Mouse (Mus musculus): Measurements from ENCODE around the gene AW011738. TPM values are rescaled to one million over a fixed set of nuclear protein-coding genes. Genes with fewer than 3 reads are reported as not detected.

The AW011738 gene
- total RNA-seq, 2 experiments from 2014 or later, result 4.4 to 6.3 TPM

DNA sequence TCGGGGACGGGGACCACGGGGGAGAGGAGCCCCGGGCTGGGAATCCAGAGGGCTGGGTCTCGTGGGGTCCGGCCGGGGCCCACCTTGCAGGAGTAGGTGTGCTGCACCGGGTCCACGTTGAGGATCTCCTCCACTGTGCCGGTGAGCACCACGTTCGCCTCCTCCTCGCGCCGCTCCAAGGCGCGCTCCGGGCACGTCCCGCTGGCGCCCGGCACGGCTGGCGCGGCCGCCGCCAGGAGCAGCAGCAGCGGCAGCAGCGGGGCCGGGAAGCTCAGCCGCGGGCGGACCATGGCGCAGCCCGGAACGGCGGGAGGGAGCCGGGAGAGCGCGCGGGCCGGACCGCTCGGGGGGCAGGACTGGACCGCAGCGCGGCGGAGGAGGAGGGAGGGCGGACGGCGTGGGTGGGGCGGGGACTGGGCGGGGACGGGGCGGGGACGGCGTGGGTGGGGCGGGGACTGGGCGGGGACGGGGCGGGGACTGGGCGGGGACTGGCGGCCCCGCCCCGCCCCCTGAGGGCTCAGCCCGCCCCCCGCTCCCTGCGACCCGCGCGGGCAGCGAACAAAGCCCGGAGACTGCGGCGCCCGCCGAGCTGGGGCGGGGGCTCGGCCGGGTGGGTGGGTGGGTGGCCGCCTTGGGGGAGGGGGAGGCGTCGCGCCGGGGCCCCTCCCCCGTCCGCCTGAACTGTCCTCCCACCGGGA, 5.8 kb upstream of the AW011738 start, which contains the start of gene Agrn:
Gene Agrn (minus strand): TSS at position 358 of the 698 bp plus-strand sequence.
- intact Hi-C loops (cut with DNase I), result no loop called here
- DNase-seq (ENCODE audit: low spot score in 2 of 2), result peak in 1 of 2 experiments; percentile 59

DNA sequence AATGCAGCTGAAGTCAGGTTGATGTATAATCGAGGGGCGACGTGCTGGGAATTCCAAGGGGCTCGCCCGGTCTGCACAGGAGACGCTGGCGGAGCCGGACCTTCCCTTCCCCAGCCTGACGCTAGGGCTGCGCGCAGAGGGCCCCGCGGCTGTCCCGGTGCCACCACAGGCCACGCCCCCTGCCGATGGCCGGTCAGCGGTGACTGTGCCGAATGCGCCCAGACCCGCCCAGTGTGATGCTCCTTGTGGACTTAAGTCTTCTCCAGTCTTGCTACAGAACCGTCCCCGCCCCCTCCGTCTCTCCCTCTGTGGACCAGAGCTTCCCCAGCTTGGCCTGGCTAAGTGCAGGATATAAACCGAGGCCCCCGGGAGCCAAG, 5.3 kb upstream of the AW011738 start:
- intact Hi-C loops (cut with DNase I), result no loop called here
- peak; percentile 67 to 73 for DNase-seq (ENCODE audit: low spot score in 2 of 2)

- no peak for DNase-seq (ENCODE audit: low spot score in 2 of 2)
- intact Hi-C loops (cut with DNase I), result no loop called here
Observed at GRCm38 (mm10) chr4:156200623-156201475, 2.3 kb upstream of the AW011738 start, which contains the start of gene Isg15. Gene Isg15 (minus strand): TSS chr4:156200818.

DNA sequence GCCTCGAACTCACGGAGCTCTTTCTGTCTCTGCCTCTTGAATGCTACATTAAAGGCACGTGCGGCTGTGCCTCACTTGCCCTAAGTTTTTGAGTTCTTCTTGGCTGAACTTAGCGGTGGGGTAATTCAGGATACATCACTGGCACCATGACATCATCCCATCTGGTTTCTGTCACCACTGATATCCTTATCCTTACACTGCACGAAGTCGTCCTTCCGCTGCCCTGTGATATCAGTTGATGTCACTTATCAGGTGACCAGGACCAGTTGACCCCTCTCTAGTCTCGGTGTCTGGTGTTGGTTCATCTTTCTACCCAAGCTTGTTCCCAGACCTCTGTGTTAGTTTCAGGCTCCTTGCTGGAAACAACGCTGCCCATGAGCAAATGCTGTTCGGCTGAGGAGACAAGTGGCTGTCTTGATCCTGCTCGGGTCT, 626 bp upstream of the AW011738 start:
- DNase-seq (ENCODE audit: low spot score in 2 of 2), result no peak
- intact Hi-C loops (cut with DNase I), result no loop called here

DNA sequence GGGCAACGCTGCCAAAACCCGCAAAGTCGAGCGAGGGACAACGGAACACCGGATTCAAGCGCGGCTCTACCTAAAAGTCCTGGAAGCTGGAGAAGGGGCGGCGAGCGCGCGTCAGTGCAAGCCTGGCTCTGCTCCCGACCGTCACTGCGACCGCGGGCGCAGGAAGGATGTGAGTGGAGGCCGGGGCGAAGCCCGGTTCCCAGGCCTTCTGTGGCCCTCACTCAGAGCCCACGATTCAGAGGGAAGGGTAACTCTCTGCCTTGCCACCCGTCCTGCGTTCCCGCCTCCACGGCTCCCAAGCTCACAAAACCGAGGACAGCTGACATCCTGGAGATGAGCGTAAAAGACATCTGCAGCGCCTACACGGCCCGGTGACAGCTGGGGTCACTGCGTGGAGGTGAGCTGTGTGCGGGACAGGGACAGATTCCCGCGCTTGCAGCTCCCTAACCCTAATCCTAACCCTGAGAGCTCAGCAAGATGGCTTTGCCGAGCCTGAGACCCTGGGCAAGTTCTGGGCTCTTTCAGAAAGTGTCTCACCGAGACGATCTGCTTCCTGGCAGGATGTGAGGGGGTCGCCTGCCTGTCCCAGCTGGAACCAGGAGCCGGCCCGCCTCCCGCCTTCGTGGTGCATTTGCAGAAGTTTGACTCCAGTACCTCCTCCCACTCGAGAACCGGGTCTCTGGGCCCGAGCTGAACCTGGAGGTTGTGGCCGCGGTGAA, 468 bp downstream of the AW011738 start:
- intact Hi-C loops (cut with DNase I), result loop anchor here (2.0 kb wide), 1 partner anchor 25 kb away; no protein-coding TSS in a partner anchor

DNA sequence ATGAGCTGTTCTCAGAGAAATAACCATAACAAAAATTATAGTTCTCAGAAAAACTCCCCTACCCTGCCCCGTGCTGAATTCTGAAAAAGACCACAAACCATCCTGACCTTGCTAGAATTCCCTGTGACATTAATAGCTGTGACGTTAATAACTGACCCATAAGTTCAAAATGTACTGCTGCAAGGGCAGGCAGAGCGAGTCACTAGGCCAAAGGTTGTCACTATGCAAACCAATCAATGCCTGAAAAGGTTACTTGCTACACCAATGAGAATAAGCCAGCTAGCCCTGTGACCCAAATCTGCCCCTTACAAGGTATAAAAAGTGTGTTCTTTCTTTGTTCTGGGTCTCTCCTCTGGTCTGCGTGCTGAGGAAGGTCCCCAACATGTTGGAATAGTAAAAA, 5.8 kb downstream of the AW011738 start:
- DNase-seq (ENCODE audit: low spot score in 2 of 2), result no peak
- intact Hi-C loops (cut with DNase I), result no loop called here

More for the DNA sequence above, 468 bp downstream of the AW011738 start:
- no peak for DNase-seq (ENCODE audit: low spot score in 2 of 2)

- intact Hi-C loops (cut with DNase I), result no loop called here
Observed at GRCm38 (mm10) chr4:156209963-156210635, 7.0 kb downstream of the AW011738 start.

DNA sequence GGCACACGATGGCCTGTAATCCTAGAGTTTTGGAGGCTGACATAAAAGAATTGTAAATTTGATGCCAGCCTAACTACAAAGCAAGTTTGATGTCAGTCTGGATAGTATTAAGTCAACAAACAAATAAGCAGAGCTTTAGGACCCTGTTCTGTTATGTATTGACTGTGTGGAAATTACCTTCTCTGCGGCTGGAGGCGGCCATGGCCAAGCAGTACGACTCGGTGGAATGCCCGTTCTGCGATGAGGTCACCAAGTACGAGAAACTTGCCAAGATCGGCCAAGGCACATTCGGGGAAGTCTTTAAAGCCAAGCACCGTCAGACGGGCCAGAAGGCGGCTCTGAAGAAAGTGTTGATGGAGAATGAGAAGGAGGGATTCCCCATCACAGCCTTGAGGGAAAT, 10.0 kb downstream of the AW011738 start:
- DNase-seq (ENCODE audit: low spot score in 2 of 2), result no peak
- intact Hi-C loops (cut with DNase I), result no loop called here

More at GRCm38 (mm10) chr4:156209963-156210635, 7.0 kb downstream of the AW011738 start:
- no peak for DNase-seq (ENCODE audit: low spot score in 2 of 2)

GRCm38 (mm10) chr4:156215649-156216048, 12.5 kb downstream of the AW011738 start, which contains the start of gene Perm1:
Gene Perm1 (plus strand): TSS chr4:156215868.
- DNase-seq (ENCODE audit: low spot score in 2 of 2), result no peak
- intact Hi-C loops (cut with DNase I), result no loop called here

DNA sequence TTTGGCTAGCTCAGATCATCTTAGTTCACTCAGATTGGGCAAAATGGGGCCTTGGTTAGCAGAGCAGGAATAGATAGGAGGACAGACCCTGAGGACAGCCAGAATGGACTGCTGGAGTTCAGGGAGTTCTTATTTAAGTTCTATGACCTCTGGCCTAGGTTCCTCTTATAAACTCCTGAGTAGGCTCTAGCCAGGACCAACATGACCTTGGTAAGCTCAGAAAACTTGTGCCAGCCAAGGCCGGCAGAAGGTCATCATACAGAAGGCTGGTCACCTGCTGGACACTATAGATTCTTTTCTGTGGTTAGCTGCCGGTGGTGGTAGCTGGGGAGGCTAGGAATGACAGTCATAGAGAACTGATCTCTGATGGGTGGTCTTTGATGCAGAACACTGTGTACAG, 13.1 kb downstream of the AW011738 start:
- intact Hi-C loops (cut with DNase I), result no loop called here
- DNase-seq (ENCODE audit: low spot score in 2 of 2), result no peak

DNA sequence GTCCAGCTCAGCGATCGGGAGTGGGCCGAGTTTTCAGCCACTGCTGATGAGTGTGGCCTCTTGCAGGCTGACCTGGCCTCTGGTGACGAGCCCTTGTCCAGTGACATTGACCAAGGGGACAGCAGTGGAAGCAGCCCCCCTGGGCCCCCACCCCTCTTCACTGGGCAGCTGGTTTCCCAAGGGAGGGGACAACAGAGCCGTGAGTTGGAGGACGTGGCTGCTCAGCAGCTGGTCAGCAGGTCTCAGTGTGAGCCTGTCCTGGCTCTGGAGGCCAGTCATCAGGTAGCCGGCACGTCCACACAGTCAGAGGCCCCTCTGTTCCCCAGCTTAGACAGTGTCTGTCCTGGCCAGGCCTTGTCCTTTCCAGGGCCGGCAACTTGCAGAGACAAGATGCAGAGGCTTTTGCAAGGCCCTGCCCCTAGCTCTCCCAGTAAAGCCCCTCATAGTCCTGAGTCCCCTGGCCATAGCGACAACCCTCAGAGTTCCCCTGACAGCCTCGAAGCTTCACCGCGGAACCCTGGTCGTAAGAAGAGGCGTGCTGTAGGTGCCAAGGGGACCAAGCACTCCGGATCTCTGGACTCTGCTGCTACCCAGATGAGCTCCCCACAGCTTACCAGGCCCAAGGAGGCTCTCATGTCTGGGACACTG, 14.0 kb downstream of the AW011738 start:
- DNase-seq (ENCODE audit: low spot score in 2 of 2), result no peak
- intact Hi-C loops (cut with DNase I), result no loop called here

- intact Hi-C loops (cut with DNase I), result no loop called here
- DNase-seq (ENCODE audit: low spot score in 2 of 2), result no peak
Observed at GRCm38 (mm10) chr4:156217838-156218237, 14.7 kb downstream of the AW011738 start.

DNA sequence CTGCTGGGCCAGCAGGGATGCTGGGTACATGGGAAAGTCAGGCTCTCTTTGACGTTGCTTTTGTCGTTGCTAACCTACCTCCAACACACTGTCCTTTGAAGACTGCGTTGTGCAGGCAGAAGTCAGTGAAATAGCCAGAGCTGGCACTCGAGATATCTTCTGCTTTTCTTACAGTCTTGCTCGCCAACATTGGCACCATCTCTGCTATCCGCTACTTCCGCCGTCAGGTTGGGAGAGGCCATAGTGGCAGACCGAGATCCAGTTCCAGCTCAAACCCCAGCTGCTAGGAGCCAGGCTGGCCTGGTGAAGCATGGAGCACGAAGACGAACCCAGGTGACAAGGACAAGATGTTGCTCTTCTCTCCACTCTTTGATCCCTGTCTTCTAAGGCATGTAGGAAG, 16.8 kb downstream of the AW011738 start:
- no peak for DNase-seq (ENCODE audit: low spot score in 2 of 2)
- intact Hi-C loops (cut with DNase I), result no loop called here

- DNase-seq (ENCODE audit: low spot score in 2 of 2), result no peak
- intact Hi-C loops (cut with DNase I), result no loop called here
Observed at GRCm38 (mm10) chr4:156224276-156224675, 21.2 kb downstream of the AW011738 start.

DNA sequence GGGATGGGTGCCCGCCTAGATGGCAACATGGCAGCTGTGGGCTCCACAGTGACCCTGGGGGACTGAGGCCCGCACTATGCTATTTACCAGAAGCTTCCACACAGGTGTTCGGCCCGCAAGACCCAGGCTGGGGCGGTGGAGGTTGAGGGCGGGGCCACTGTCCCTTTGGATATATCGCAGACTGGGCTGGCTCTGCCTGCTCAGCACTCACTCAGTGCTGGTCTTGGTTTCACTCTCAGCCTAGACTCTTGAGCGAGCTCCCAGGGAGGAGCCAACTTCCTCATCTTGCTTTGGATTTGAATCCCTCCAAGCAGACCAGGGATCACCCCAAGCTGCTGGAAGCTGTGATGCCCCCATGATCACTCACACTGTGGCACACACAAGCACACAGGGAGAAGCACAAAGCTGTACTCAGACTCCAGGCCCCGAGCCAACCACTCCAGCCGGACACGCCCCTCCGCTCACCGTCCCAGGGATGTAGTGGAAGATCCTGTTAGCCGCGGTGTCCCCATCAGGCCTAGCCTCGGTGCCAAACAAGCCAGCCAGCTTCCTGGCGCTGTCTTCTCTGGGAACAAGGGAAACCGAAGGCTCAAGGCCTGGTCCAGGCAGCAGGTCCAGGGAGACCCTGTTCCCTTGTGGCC, 24.8 kb downstream of the AW011738 start:
- intact Hi-C loops (cut with DNase I), result loop anchor here (2.0 kb wide), 1 partner anchor 23 kb away; no protein-coding TSS in a partner anchor
- DNase-seq (ENCODE audit: low spot score in 2 of 2), result no peak

GRCm38 (mm10) chr4:156228393-156229024, 25.4 kb downstream of the AW011738 start:
- intact Hi-C loops (cut with DNase I), result loop anchor here (2.0 kb wide), 1 partner anchor 24 kb away; no protein-coding TSS in a partner anchor
- peak in 1 of 2 experiments; percentile 78 for DNase-seq (ENCODE audit: low spot score in 2 of 2)

GRCm38 (mm10) chr4:156234021-156234501, 31.0 kb downstream of the AW011738 start:
- DNase-seq (ENCODE audit: low spot score in 2 of 2), result no peak
- intact Hi-C loops (cut with DNase I), result no loop called here
